Mouse (Mus musculus) left cerebral cortex, postnatal 10 days (tissue): Measurements from ENCODE around the gene Selenow. TPM values are rescaled to one million over a fixed set of nuclear protein-coding genes. Genes with fewer than 3 reads are reported as not detected.

ENCODE experiments used
- DNase-seq, 2 experiments: peaks; one replicate each; pipeline ENCODE4 v3.0.0; 2021 to 2022; ENCODE audit warnings: low spot score in 2 of 2, mixed read lengths in 1 of 2; ENCODE audit errors: extremely low spot score in 1 of 2
- intact Hi-C: fragments of 180-260 bp; cut with DNase I; formaldehyde crosslinking; loops from one replicate; pipeline ENCODE4 v1.15.1; 2025
- total RNA-seq, 2 experiments: library from RNA; stranded (reverse); gene quantifications; 2 replicates each; pipeline ENCODE4 v1.2.3; 2021

Gene Selenow
- total RNA-seq, 2 experiments from 2014 or later, result 1,526 to 1,528 TPM

- DNase-seq, result no peak
- intact Hi-C loops, result no loop called here
These were observed 7.5 kb downstream of the Selenow start for GRCm38 (mm10) chr7:15914751-15915150.

- intact Hi-C loops, result no loop called here
- DNase-seq, result no peak
These were observed 8.0 kb downstream of the Selenow start for GRCm38 (mm10) chr7:15914252-15914651.

GRCm38 (mm10) chr7:15912183-15912582 lies 10.0 kb downstream of the Selenow start:
- DNase-seq, result peak in 1 of 2 experiments; percentile 86
- intact Hi-C loops, result loop anchor here (2.0 kb wide), 1 partner anchor 51 kb away; no protein-coding TSS in a partner anchor

GRCm38 (mm10) chr7:15910521-15910920 lies 11.7 kb downstream of the Selenow start:
- DNase-seq, result no peak
- intact Hi-C loops, result no loop called here

GRCm38 (mm10) chr7:15907971-15908590 lies 14.1 kb downstream of the Selenow start:
- intact Hi-C loops, result no loop called here
- DNase-seq, result no peak

GRCm38 (mm10) chr7:15906602-15907001 lies 15.6 kb downstream of the Selenow start:
- no peak for DNase-seq
- intact Hi-C loops, result no loop called here

GRCm38 (mm10) chr7:15905861-15906260 lies 16.3 kb downstream of the Selenow start:
- intact Hi-C loops, result no loop called here
- no peak for DNase-seq

- intact Hi-C loops, result no loop called here
- DNase-seq, result no peak
These were observed 20.7 kb downstream of the Selenow start for GRCm38 (mm10) chr7:15901366-15902048.

GRCm38 (mm10) chr7:15894251-15894650 lies 28.0 kb downstream of the Selenow start:
- no peak for DNase-seq
- intact Hi-C loops, result no loop called here

GRCm38 (mm10) chr7:15884127-15884526 lies 38.1 kb downstream of the Selenow start:
- intact Hi-C loops, result no loop called here
- DNase-seq, result no peak

- intact Hi-C loops, result no loop called here
- no peak for DNase-seq
These were observed 39.9 kb downstream of the Selenow start, which contains the start of gene Crxos for GRCm38 (mm10) chr7:15882317-15882716. Gene Crxos, plus strand, starts transcription at chr7:15882617.

- no peak for DNase-seq
- intact Hi-C loops, result no loop called here
These were observed 40.4 kb downstream of the Selenow start for GRCm38 (mm10) chr7:15881831-15882230.

GRCm38 (mm10) chr7:15881388-15881787 lies 40.8 kb downstream of the Selenow start:
- no peak for DNase-seq
- intact Hi-C loops, result no loop called here

GRCm38 (mm10) chr7:15879756-15880155 lies 42.4 kb downstream of the Selenow start, which contains the start of gene Crx:
Gene Crx, minus strand, starts transcription at chr7:15879968.
- intact Hi-C loops, result no loop called here
- no peak for DNase-seq

Other genes starting within 250 kb of the Selenow start
- gene Obox5, start 172.3 kb downstream of the Selenow start, total RNA-seq, result not detected
- gene Obox6, start 82.7 kb downstream of the Selenow start, total RNA-seq, result not detected
- not detected for gene Crx, start 42.4 kb downstream of the Selenow start, total RNA-seq
- gene Crxos, start 39.8 kb downstream of the Selenow start, total RNA-seq, result under 1 TPM; 0.16 to 0.30 TPM
- 100 to 1,000 TPM; 104 TPM for gene Nop53, start 23.7 kb upstream of the Selenow start, total RNA-seq
- gene Ehd2, start 45.2 kb upstream of the Selenow start, total RNA-seq, result 1 to 10 TPM; 7.1 to 7.5 TPM
- 10 to 100 TPM; 13.4 to 14.1 TPM for gene Bicra, start 125.5 kb upstream of the Selenow start, total RNA-seq
- gene Zfp541, start 139.4 kb upstream of the Selenow start, total RNA-seq, result under 1 TPM; 0.26 to 0.58 TPM
- 100 to 1,000 TPM; 181 TPM for gene Napa, start 176.1 kb upstream of the Selenow start, total RNA-seq
- gene Kptn, start 197.5 kb upstream of the Selenow start, total RNA-seq, result 10 to 100 TPM; 47.3 to 47.7 TPM
- 100 to 1,000 TPM; 285 to 298 TPM for gene Slc8a2, start 207.4 kb upstream of the Selenow start, total RNA-seq